ENCODE assay signal across 13 mouse cellular contexts in the genomic region with DNA sequence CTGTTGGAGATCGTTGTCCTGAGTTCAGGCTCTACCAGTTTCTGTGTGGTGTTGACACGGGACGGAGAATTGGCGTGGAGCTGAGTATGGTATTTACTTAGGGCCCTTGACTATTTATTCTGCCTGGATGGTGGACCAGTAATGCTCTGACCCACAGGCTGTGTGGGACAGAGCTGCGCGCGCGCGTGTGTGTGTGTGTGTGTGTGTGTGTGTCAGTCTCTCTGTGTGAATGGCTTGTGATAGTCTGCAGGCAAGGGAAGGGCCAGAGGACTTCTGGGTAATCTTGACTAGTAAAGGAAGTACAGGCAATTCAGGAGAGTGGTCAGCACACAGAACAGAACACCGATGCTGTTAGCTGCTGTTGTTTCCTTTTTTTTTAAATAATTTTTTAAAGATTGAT. TPM values are rescaled to one million over a fixed set of nuclear protein-coding genes. Genes with fewer than 3 reads are reported as not detected.
DNase-seq lines count a peak whose midpoint lies in the region; ATAC-seq and TF ChIP-seq lines count a peak whose summit lies in the region.
"Had no signal": no experiment of that assay in that cellular context is flagged by ENCODE, and none has a peak within 500 bp of the region (broad histone marks: within the 10 kb centered on the region; RNA-seq: fewer than 3 reads in every experiment).

No protein-coding gene starts in this region.

- no peak overlapping the region for H3K4me2 ChIP-seq in hindbrain, embryonic 13.5 days
- no peak overlapping the region for H3K4me2 ChIP-seq in hindbrain, embryonic 12.5 days (replicated peaks)
- H3K4me2 ChIP-seq in midbrain, postnatal 0 days (ENCODE audit: low read depth, low read length, poor library complexity, severe bottlenecking) = no peak overlapping the region
- no peak overlapping the region for H3K4me2 ChIP-seq in midbrain, embryonic 16.5 days (ENCODE audit: low read length)
- no peak overlapping the region for H3K4me2 ChIP-seq in limb, embryonic 13.5 days (replicated peaks)
- H3K4me2 ChIP-seq: hindbrain, embryonic 14.5 days; neural tube, embryonic 15.5 days had no signal

- 88% methylated on average over 10 of the region's 10 CpGs for WGBS in hindbrain, embryonic 13.5 days
- 90% methylated on average over 10 of the region's 10 CpGs for WGBS in hindbrain, embryonic 12.5 days
- WGBS in midbrain, postnatal 0 days = 91% methylated on average over 10 of the region's 10 CpGs
- WGBS in midbrain, embryonic 16.5 days = 90% methylated on average over 10 of the region's 10 CpGs
- WGBS in limb, embryonic 13.5 days = 94% methylated on average over 10 of the region's 10 CpGs
- WGBS in cerebellum, adult 2 months = 97% methylated on average over 10 of the region's 10 CpGs

- H3K27me3 ChIP-seq in hindbrain, embryonic 13.5 days = no peaks in the 10 kb centered on the region
- H3K27me3 ChIP-seq in hindbrain, embryonic 12.5 days = no peaks in the 10 kb centered on the region
- no peaks in the 10 kb centered on the region for H3K27me3 ChIP-seq in midbrain, postnatal 0 days (ENCODE audit: insufficient read depth, low read length)
- H3K27me3 ChIP-seq in midbrain, embryonic 16.5 days (ENCODE audit: control insufficient read depth, insufficient read depth, low read depth, low read length) = no peaks in the 10 kb centered on the region
- no peaks in the 10 kb centered on the region for H3K27me3 ChIP-seq in limb, embryonic 13.5 days
- H3K27me3 ChIP-seq in cerebellum, adult 2 months (ENCODE audit: control insufficient read depth, insufficient read depth, low read length) = no peaks in the 10 kb centered on the region
- H3K27me3 ChIP-seq: neural tube, embryonic 15.5 days had no signal

- no peak overlapping the region for H3K9ac ChIP-seq in hindbrain, embryonic 13.5 days
- no peak overlapping the region for H3K9ac ChIP-seq in hindbrain, embryonic 12.5 days
- no peak overlapping the region for H3K9ac ChIP-seq in midbrain, postnatal 0 days (replicated peaks; ENCODE audit: low read length, poor library complexity, severe bottlenecking)
- H3K9ac ChIP-seq in midbrain, embryonic 16.5 days (ENCODE audit: low read depth, low read length) = no peak overlapping the region
- 0 out of 2 replicates have a peak overlapping the region, but pooled peaks have one; percentile 31 for H3K9ac ChIP-seq in limb, embryonic 13.5 days
- H3K9ac ChIP-seq: hindbrain, embryonic 14.5 days; lung, embryonic 14.5 days; neural tube, embryonic 15.5 days had no signal

- H3K4me1 ChIP-seq in hindbrain, embryonic 13.5 days (replicated peaks) = peaks cover 77% of the 10 kb centered on the region
- H3K4me1 ChIP-seq in hindbrain, embryonic 12.5 days = peaks cover 64% of the 10 kb centered on the region
- H3K4me1 ChIP-seq in midbrain, postnatal 0 days (ENCODE audit: insufficient read depth, low read length) = peaks cover 16% of the 10 kb centered on the region
- peaks cover 33% of the 10 kb centered on the region for H3K4me1 ChIP-seq in midbrain, embryonic 16.5 days (ENCODE audit: control insufficient read depth, insufficient read depth, low read length)
- H3K4me1 ChIP-seq in limb, embryonic 13.5 days = peaks cover 39% of the 10 kb centered on the region
- H3K4me1 ChIP-seq in cerebellum, adult 2 months (ENCODE audit: control insufficient read depth, insufficient read depth, low read length) = peaks cover 34% of the 10 kb centered on the region

- no peak overlapping the region for H3K4me3 ChIP-seq in hindbrain, embryonic 13.5 days
- no peak overlapping the region for H3K4me3 ChIP-seq in hindbrain, embryonic 12.5 days
- H3K4me3 ChIP-seq in midbrain, postnatal 0 days (ENCODE audit: low read depth, low read length) = no peak overlapping the region
- no peak overlapping the region for H3K4me3 ChIP-seq in midbrain, embryonic 16.5 days (ENCODE audit: low read depth, low read length)
- no peak overlapping the region for H3K4me3 ChIP-seq in limb, embryonic 13.5 days
- H3K4me3 ChIP-seq in cerebellum, adult 2 months (replicated peaks; ENCODE audit: insufficient read depth, low read depth, low read length) = no peak overlapping the region
- H3K4me3 ChIP-seq: neural tube, embryonic 15.5 days had no signal

- TF ChIP-seq CTCF in midbrain, postnatal 0 days (IDR thresholded peaks at IDR 0.05) = no peak
- no peak for TF ChIP-seq CTCF in cerebellum, adult 2 months (IDR thresholded peaks at IDR 0.05; ENCODE audit: borderline replicate concordance, insufficient read depth, low read depth, low read length)

- no peak for TF ChIP-seq POLR2A in cerebellum, adult 2 months (IDR thresholded peaks at IDR 0.05; ENCODE audit: borderline replicate concordance, insufficient read depth, low read length)

- H3K36me3 ChIP-seq in hindbrain, embryonic 13.5 days = peaks cover 18% of the 10 kb centered on the region
- peaks cover 11% of the 10 kb centered on the region; the same call in 1 of the 2 replicates for H3K36me3 ChIP-seq in hindbrain, embryonic 12.5 days
- H3K36me3 ChIP-seq in midbrain, postnatal 0 days (ENCODE audit: insufficient read depth, low read length) = no peaks in the 10 kb centered on the region
- no peaks in the 10 kb centered on the region for H3K36me3 ChIP-seq in midbrain, embryonic 16.5 days (ENCODE audit: control insufficient read depth, insufficient read depth, low read length)
- peaks cover 26% of the 10 kb centered on the region for H3K36me3 ChIP-seq in limb, embryonic 13.5 days

- no peak for DNase-seq in midbrain, postnatal 0 days (ENCODE audit: low spot score)
- no peak for DNase-seq in cerebellum, adult 2 months
- DNase-seq: cerebellum, adult 8-10 months; right cerebral cortex, postnatal 4 days had no signal

- no peaks in the 10 kb centered on the region for H3K9me3 ChIP-seq in hindbrain, embryonic 13.5 days
- no peaks in the 10 kb centered on the region for H3K9me3 ChIP-seq in hindbrain, embryonic 12.5 days (replicated peaks)
- H3K9me3 ChIP-seq in midbrain, postnatal 0 days (ENCODE audit: low read length) = no peaks in the 10 kb centered on the region
- no peaks in the 10 kb centered on the region for H3K9me3 ChIP-seq in midbrain, embryonic 16.5 days (replicated peaks; ENCODE audit: control insufficient read depth, low read length, poor library complexity, severe bottlenecking)
- H3K9me3 ChIP-seq in limb, embryonic 13.5 days = no peaks in the 10 kb centered on the region
- H3K9me3 ChIP-seq: G1E; neural tube, embryonic 15.5 days had no signal

- H3K27ac ChIP-seq in hindbrain, embryonic 13.5 days = peak overlapping the region; percentile 8; the same call in 1 of the 2 replicates
- no peak overlapping the region for H3K27ac ChIP-seq in hindbrain, embryonic 12.5 days
- H3K27ac ChIP-seq in midbrain, postnatal 0 days (ENCODE audit: low read depth, low read length) = 0 out of 2 replicates have a peak overlapping the region, but pooled peaks have one; percentile 6
- H3K27ac ChIP-seq in midbrain, embryonic 16.5 days (ENCODE audit: low read length) = no peak overlapping the region
- no peak overlapping the region for H3K27ac ChIP-seq in limb, embryonic 13.5 days
- H3K27ac ChIP-seq in cerebellum, adult 2 months (ENCODE audit: insufficient read depth, low read length) = no peak overlapping the region
- H3K27ac ChIP-seq: hindbrain, embryonic 14.5 days; neural tube, embryonic 15.5 days had no signal

- ATAC-seq in hindbrain, embryonic 13.5 days (ENCODE audit: low FRiP score) = no peak
- ATAC-seq in hindbrain, embryonic 12.5 days (ENCODE audit: low FRiP score) = no peak
- no peak for ATAC-seq in midbrain, postnatal 0 days (ENCODE audit: low FRiP score)
- no peak for ATAC-seq in midbrain, embryonic 16.5 days
- ATAC-seq in limb, embryonic 13.5 days (ENCODE audit: low FRiP score, low read depth) = no peak
- ATAC-seq in megakaryocyte progenitor cell, adult 5-6 weeks (replicated peaks; ENCODE audit: poor library complexity) = no peak

RNA-seq across cellular contexts. Expression of a gene that starts 24.8 kb away (rescaled TPM):
- polyA plus RNA-seq in hindbrain, embryonic 13.5 days (2015; fragmentation: Nextera tagmentation; extraction: Ambion mirVana) = 87.3 and 90.2 TPM in 2 replicates
- polyA plus RNA-seq in hindbrain, embryonic 12.5 days (2016; fragmentation: Nextera tagmentation; extraction: Ambion mirVana) = 64.6 and 67.0 TPM in 2 replicates
- total RNA-seq in midbrain, postnatal 0 days (2014; rRNA removed) = 266 and 287 TPM in 2 replicates
- 197 and 212 TPM in 2 replicates for polyA plus RNA-seq in midbrain, postnatal 0 days (2015; fragmentation: Nextera tagmentation; extraction: Ambion mirVana)
- 141 and 146 TPM in 2 replicates for polyA plus RNA-seq in midbrain, embryonic 16.5 days (2015; fragmentation: Nextera tagmentation; extraction: Ambion mirVana)
- polyA plus RNA-seq in limb, embryonic 13.5 days (2015; fragmentation: Nextera tagmentation; extraction: Ambion mirVana) = 13.9 and 14.3 TPM in 2 replicates
- 64.7 and 64.9 TPM in 2 replicates for polyA plus RNA-seq in cerebellum, adult 2 months (2012; rRNA removed)
- total RNA-seq in megakaryocyte progenitor cell, adult 5-6 weeks (2015) = 36.5 and 37.5 TPM in 2 replicates
- total RNA-seq in megakaryocyte progenitor cell, adult 5-6 weeks (2017) = 9.5 TPM in 2 replicates

Comparison
In these comparisons a context has a peak if more than half of its experiments do, and no peak if none do; other contexts are left out.
1. H3K27ac ChIP-seq: peak in hindbrain, embryonic 13.5 days (single experiment) and midbrain, postnatal 0 days (single experiment); none in hindbrain, embryonic 12.5 days (single experiment), midbrain, embryonic 16.5 days (single experiment), limb, embryonic 13.5 days (single experiment) and cerebellum, adult 2 months (single experiment).